Mouse (Mus musculus): ENCODE results near the gene Anks1b. TPM values are rescaled to one million over a fixed set of nuclear protein-coding genes. Genes with fewer than 3 reads are reported as not detected.

The Anks1b gene
- 1.6 and 1.9 TPM in 2 replicates for polyA plus RNA-seq (2012; rRNA removed)

- Histone ChIP-seq H3K27me3 (ENCODE audit: control insufficient read depth, insufficient read depth, low read length) (no peaks in the 10 kb centered on the region), H3K36me3 (ENCODE audit: control insufficient read depth, insufficient read depth, low read length) (no peaks in the 10 kb centered on the region), H3K27ac (ENCODE audit: control insufficient read depth, insufficient read depth, low read depth, low read length) (no peak within 1 kb of the TSS), H3K4me3 (ENCODE audit: control insufficient read depth, low read depth, low read length) (peak within 1 kb of the TSS; percentile 66), H3K4me1 (ENCODE audit: control insufficient read depth, insufficient read depth, low read length) (no peaks in the 10 kb centered on the region; the same call in none of the 2 replicates)
- TF ChIP-seq POLR2A (IDR thresholded peaks at IDR 0.05; ENCODE audit: control insufficient read depth, low read depth, low read length) (no peak), CTCF (IDR thresholded peaks at IDR 0.05; ENCODE audit: control insufficient read depth, insufficient read depth, insufficient replicate concordance, low read depth, low read length) (no peak)
Measured at GRCm38 (mm10) chr10:89873146-89873950, at the start of gene Anks1b. TSS of gene Anks1b (plus strand) at chr10:89873509.

DNA sequence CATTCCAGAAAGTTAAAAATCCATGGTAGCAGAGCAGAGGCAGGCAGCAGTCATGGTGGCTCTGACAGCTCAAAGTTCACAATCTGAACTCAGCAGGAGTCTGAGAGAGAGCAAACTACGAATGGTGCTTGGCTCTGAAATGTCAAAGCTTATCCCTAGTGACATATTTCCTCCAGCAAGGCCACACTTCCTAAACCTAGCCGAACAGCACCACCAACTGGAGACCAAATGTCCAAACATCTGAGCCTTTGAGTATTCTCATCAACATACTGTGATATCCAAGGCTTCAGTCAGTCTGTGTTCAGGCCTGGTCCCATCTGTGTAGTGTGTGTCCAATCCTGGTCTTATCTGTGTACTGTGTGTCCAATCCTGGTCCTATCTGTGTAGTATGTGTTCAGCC is 49.4 kb upstream of the Anks1b start:
- no peak overlapping the region for H3K27ac ChIP-seq (ENCODE audit: control insufficient read depth, insufficient read depth, low read depth, low read length)
- TF ChIP-seq CTCF (IDR thresholded peaks at IDR 0.05; ENCODE audit: control insufficient read depth, insufficient read depth, insufficient replicate concordance, low read depth, low read length) (no peak; the same call in 1 of the 2 replicates), POLR2A (IDR thresholded peaks at IDR 0.05; ENCODE audit: control insufficient read depth, low read depth, low read length) (no peak)
- H3K36me3 ChIP-seq (ENCODE audit: control insufficient read depth, insufficient read depth, low read length), result no peaks in the 10 kb centered on the region; the same call in 1 of the 2 replicates
- H3K4me1 ChIP-seq (ENCODE audit: control insufficient read depth, insufficient read depth, low read length), result no peaks in the 10 kb centered on the region
- H3K27me3 ChIP-seq (ENCODE audit: control insufficient read depth, insufficient read depth, low read length), result no peaks in the 10 kb centered on the region
- H3K4me3 ChIP-seq (ENCODE audit: control insufficient read depth, low read depth, low read length), result no peak overlapping the region

DNA sequence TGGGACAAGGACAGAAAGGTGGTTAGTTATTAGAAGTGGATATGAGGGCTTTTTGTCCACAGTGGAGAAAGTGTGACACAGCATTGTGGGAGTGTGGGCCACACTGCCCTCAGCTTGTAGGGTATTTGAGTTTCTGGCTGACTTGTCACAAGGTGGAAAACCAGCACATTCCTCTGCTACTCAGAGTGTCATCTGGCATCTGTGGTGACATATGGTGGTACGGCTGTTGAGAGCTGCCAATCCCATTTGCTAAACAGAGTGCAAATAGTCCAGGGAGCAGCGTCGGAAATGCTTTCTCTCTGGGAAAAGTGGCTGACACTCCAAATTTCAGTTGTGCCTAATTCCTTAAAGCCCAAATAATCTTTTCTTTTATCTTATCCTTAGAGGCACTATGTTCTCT is 46.4 kb upstream of the Anks1b start:
- Histone ChIP-seq H3K36me3 (ENCODE audit: control insufficient read depth, insufficient read depth, low read length) (no peaks in the 10 kb centered on the region), H3K4me1 (ENCODE audit: control insufficient read depth, insufficient read depth, low read length) (no peaks in the 10 kb centered on the region), H3K4me3 (ENCODE audit: control insufficient read depth, low read depth, low read length) (no peak overlapping the region), H3K27me3 (ENCODE audit: control insufficient read depth, insufficient read depth, low read length) (no peaks in the 10 kb centered on the region), H3K27ac (ENCODE audit: control insufficient read depth, insufficient read depth, low read depth, low read length) (no peak overlapping the region)
- TF ChIP-seq POLR2A (IDR thresholded peaks at IDR 0.05; ENCODE audit: control insufficient read depth, low read depth, low read length) (no peak), CTCF (IDR thresholded peaks at IDR 0.05; ENCODE audit: control insufficient read depth, insufficient read depth, insufficient replicate concordance, low read depth, low read length) (no peak)

- no peaks in the 10 kb centered on the region for H3K27me3 ChIP-seq (ENCODE audit: control insufficient read depth, insufficient read depth, low read length)
- no peak overlapping the region for H3K4me3 ChIP-seq (ENCODE audit: control insufficient read depth, low read depth, low read length)
- no peaks in the 10 kb centered on the region for H3K36me3 ChIP-seq (ENCODE audit: control insufficient read depth, insufficient read depth, low read length)
- TF ChIP-seq CTCF (IDR thresholded peaks at IDR 0.05; ENCODE audit: control insufficient read depth, insufficient read depth, insufficient replicate concordance, low read depth, low read length) (no peak), POLR2A (IDR thresholded peaks at IDR 0.05; ENCODE audit: control insufficient read depth, low read depth, low read length) (no peak)
- no peak overlapping the region for H3K27ac ChIP-seq (ENCODE audit: control insufficient read depth, insufficient read depth, low read depth, low read length)
- no peaks in the 10 kb centered on the region for H3K4me1 ChIP-seq (ENCODE audit: control insufficient read depth, insufficient read depth, low read length)
Measured at GRCm38 (mm10) chr10:89832334-89832733, 41.0 kb upstream of the Anks1b start.

GRCm38 (mm10) chr10:89833166-89833565 is 40.1 kb upstream of the Anks1b start:
- H3K4me1 ChIP-seq (ENCODE audit: control insufficient read depth, insufficient read depth, low read length), result no peaks in the 10 kb centered on the region
- no peak overlapping the region for H3K27ac ChIP-seq (ENCODE audit: control insufficient read depth, insufficient read depth, low read depth, low read length)
- TF ChIP-seq POLR2A (IDR thresholded peaks at IDR 0.05; ENCODE audit: control insufficient read depth, low read depth, low read length) (no peak), CTCF (IDR thresholded peaks at IDR 0.05; ENCODE audit: control insufficient read depth, insufficient read depth, insufficient replicate concordance, low read depth, low read length) (no peak)
- no peak overlapping the region for H3K4me3 ChIP-seq (ENCODE audit: control insufficient read depth, low read depth, low read length)
- H3K36me3 ChIP-seq (ENCODE audit: control insufficient read depth, insufficient read depth, low read length), result no peaks in the 10 kb centered on the region
- no peaks in the 10 kb centered on the region for H3K27me3 ChIP-seq (ENCODE audit: control insufficient read depth, insufficient read depth, low read length)

- TF ChIP-seq POLR2A (IDR thresholded peaks at IDR 0.05; ENCODE audit: control insufficient read depth, low read depth, low read length), result no peak
- TF ChIP-seq CTCF (IDR thresholded peaks at IDR 0.05; ENCODE audit: control insufficient read depth, insufficient read depth, insufficient replicate concordance, low read depth, low read length), result no peak
- Histone ChIP-seq H3K4me1 (ENCODE audit: control insufficient read depth, insufficient read depth, low read length) (no peaks in the 10 kb centered on the region), H3K36me3 (ENCODE audit: control insufficient read depth, insufficient read depth, low read length) (no peaks in the 10 kb centered on the region), H3K27ac (ENCODE audit: control insufficient read depth, insufficient read depth, low read depth, low read length) (no peak overlapping the region), H3K27me3 (ENCODE audit: control insufficient read depth, insufficient read depth, low read length) (no peaks in the 10 kb centered on the region), H3K4me3 (ENCODE audit: control insufficient read depth, low read depth, low read length) (no peak overlapping the region)
Measured at GRCm38 (mm10) chr10:89837476-89837875, 35.8 kb upstream of the Anks1b start.

GRCm38 (mm10) chr10:89838834-89839233 is 34.5 kb upstream of the Anks1b start:
- TF ChIP-seq POLR2A (IDR thresholded peaks at IDR 0.05; ENCODE audit: control insufficient read depth, low read depth, low read length) (no peak), CTCF (IDR thresholded peaks at IDR 0.05; ENCODE audit: control insufficient read depth, insufficient read depth, insufficient replicate concordance, low read depth, low read length) (no peak)
- Histone ChIP-seq H3K27me3 (ENCODE audit: control insufficient read depth, insufficient read depth, low read length) (no peaks in the 10 kb centered on the region), H3K4me3 (ENCODE audit: control insufficient read depth, low read depth, low read length) (no peak overlapping the region), H3K4me1 (ENCODE audit: control insufficient read depth, insufficient read depth, low read length) (no peaks in the 10 kb centered on the region), H3K27ac (ENCODE audit: control insufficient read depth, insufficient read depth, low read depth, low read length) (no peak overlapping the region), H3K36me3 (ENCODE audit: control insufficient read depth, insufficient read depth, low read length) (no peaks in the 10 kb centered on the region)

Data from testis, adult 2 months (tissue).